Mouse (Mus musculus) Muller cell, postnatal 12 days (primary cell): ENCODE results near the gene Olfr808.

Experiments used
- DNase-seq: peaks from one replicate; pipeline ENCODE4 v3.0.0-alpha.2; 2015; ENCODE audit errors: inconsistent ontology term

Olfr808 gene

DNA sequence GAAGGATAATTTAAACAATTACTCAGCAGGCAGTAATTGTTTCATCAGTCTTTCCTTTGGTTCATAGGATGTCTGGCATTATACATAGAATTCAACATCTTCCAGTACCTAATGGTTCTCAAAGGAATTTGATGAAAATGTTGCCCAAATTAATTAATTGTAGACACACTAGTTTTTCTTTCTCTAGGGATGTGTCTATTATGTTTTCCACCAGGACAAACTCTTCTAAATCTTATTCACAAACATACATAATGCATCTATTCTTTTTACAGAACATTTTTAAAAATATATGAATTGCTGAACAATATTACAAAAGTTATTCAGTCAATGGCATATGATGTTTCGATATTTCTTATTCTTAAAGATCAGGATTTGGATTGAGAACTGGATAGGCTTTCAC lies at the start of gene Olfr808:
Olfr808 (plus strand) TSS at position 301 of the 400 bp plus-strand sequence.
- DNase-seq = no peak

DNA sequence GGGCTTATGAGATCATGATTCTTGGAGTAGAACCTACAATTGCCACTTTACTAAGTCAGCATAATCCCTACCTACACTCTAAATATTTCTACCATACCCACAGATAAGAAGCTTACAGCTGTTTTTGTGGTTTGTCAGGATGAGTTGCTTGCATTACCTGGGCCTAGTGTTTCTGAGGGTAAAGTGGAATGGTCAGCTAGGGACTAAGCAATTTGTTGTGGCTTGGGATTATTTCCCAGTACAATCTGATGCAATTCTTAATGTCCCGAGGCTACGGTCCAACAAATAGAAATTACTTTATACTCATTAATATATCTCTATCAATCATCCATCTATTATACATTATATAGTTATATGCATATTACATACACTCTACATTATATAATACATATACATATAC lies 36.0 kb upstream of the Olfr808 start, which contains the start of gene Olfr805:
Olfr805 (minus strand) TSS at position 101 of the 400 bp plus-strand sequence.
- no peak for DNase-seq

- DNase-seq = no peak
Measured at GRCm38 (mm10) chr10:129741821-129742220, 23.5 kb upstream of the Olfr808 start, which contains the start of gene Olfr806. Olfr806 (minus strand) TSS chr10:129741921.

DNA sequence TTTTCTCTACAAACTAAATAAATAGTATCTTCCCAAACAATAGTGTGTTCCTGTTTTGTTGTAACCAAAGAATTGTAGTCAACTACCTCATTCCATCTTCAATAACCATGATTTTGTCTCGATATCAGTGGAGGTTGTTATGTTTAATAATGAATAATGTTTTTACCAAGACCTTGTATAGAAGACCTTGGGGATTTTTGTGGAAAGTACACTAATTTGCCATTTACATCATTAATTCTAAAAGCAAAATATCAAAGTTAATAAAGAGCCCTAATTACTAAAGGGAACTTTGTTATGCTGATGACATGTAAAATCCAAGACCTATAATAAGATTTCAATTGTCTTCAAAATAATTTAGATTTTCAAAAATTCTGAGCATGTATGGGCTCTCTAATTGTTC lies 7.6 kb upstream of the Olfr808 start, which contains the start of gene Olfr807:
Olfr807 (minus strand) TSS at position 101 of the 400 bp plus-strand sequence.
- DNase-seq = no peak

GRCm38 (mm10) chr10:129774338-129774737 lies 9.1 kb downstream of the Olfr808 start, which contains the start of gene Olfr809:
Olfr809 (plus strand) TSS chr10:129774638.
- no peak for DNase-seq

- no peak for DNase-seq
Measured at GRCm38 (mm10) chr10:129778123-129778522, 12.8 kb downstream of the Olfr808 start.

DNA sequence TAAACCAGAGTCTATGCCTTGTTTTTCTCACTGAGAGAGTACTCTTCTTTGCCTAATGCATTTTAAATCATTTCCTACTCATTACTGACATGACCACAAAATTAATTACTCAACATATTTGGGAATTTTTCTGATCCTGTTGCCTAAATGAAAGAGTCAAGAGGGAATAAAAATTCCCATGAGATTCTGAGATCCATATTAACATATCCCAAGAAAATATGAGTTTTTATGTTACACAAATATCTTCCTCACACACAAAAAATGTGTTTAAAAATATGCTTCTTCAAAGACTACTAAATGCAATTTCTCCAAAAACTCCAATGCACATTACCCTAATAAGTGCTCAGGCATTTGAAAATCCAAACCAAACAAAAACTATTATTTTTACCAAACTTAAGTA lies 29.5 kb downstream of the Olfr808 start, which contains the start of gene Olfr810:
Olfr810 (minus strand) TSS at position 101 of the 400 bp plus-strand sequence.
- no peak for DNase-seq

DNA sequence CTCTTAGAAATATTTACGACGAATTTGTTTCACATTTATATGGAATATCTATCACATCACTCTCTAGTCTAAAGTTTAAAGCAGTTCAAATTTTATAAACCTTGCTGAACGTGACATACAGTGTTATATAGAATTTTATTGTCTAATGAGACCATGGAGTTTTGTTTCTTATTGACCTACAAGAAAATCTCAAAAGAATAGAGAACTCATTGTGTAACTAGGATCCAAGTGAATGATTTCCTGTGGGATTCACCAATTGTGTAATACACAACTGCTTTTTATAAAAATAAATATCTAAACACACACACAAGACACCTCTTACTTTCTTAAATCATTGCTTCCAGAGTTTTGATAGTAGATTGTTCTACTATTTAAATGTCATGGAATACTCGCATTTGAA lies 39.0 kb downstream of the Olfr808 start, which contains the start of gene Olfr811:
Olfr811 (minus strand) TSS at position 101 of the 400 bp plus-strand sequence.
- no peak for DNase-seq
